Mouse (Mus musculus) splenic B cell, adult 2 months (primary cell): Measurements from ENCODE around the gene Gli1.

Experiments used
- DNase-seq: peaks from one replicate; pipeline ENCODE4 v3.0.0-alpha.2; 2011; ENCODE audit warnings: low read depth, low spot score
- H3K27me3 ChIP-seq: 2 replicates; pipeline ENCODE4 v1.6.1; 2012; ENCODE audit warnings: mild to moderate bottlenecking, low read length, moderate library complexity, mixed read lengths; ENCODE audit not compliant: control insufficient read depth, poor library complexity, insufficient read depth, severe bottlenecking
- H3K36me3 ChIP-seq: 2 replicates; pipeline ENCODE4 v1.6.1; 2012; ENCODE audit warnings: mild to moderate bottlenecking, low read length, moderate library complexity, mixed read lengths; ENCODE audit not compliant: control insufficient read depth, poor library complexity, insufficient read depth, severe bottlenecking

The Gli1 gene

DNA sequence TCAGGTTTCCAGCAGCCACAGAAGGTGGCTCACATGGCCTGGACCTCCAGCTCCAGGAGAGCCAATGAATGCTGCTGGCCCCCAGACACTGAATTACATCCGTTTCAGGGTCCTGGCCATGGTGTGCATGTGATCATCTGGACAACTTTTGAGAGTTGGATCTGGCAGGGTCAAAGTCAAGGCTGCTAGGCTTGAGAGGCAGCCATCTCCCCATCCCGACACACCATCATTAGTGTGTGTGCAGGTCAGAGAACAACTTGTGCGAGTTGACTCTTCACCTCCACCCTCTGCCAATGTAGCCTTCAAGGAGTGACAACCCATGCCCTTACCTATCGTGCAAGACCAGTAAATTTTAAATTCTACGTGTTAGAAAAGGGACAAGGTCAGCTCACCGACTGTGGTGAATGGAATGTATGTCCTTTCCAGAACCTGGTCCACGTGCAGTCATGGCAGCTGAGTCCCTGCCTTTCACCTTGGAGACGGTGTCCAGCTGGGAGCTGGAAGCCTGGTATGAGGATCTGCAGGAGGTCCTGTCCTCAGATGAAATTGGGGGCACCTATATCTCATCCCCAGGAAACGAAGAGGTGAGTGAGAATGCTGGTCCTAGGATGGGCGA, 46.8 kb downstream of the Gli1 start:
- no peak for DNase-seq
- Histone ChIP-seq H3K27me3 (no peaks in the 10 kb centered on the region), H3K36me3 (peaks cover 17% of the 10 kb centered on the region)

DNA sequence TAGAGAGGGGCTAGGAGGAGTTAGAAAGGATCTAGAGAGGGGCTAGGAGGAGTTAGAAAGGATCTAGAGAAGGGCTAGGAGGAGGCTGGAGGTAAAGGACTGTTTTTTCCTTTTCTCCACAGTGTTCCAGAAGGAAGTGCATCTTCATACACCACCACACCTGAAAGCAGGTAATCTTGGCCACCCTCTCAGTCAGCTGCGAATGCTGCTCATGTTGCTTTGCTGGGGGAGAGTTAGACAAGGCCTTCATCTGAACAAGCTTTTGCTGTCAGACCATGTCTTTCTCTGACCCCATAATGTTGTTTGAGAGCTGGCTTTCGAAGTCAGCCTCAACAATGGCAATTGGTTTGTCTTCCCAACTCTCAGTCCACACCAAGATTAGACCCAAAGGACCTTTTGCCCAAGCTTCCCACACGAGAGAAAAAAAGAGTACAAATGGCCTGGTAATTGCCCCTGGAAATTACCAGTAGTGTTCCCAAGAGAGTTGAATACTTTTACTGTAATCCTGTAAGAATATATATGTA, 48.1 kb downstream of the Gli1 start:
- Histone ChIP-seq H3K27me3 (no peaks in the 10 kb centered on the region), H3K36me3 (peaks cover 14% of the 10 kb centered on the region)
- no peak for DNase-seq

DNA sequence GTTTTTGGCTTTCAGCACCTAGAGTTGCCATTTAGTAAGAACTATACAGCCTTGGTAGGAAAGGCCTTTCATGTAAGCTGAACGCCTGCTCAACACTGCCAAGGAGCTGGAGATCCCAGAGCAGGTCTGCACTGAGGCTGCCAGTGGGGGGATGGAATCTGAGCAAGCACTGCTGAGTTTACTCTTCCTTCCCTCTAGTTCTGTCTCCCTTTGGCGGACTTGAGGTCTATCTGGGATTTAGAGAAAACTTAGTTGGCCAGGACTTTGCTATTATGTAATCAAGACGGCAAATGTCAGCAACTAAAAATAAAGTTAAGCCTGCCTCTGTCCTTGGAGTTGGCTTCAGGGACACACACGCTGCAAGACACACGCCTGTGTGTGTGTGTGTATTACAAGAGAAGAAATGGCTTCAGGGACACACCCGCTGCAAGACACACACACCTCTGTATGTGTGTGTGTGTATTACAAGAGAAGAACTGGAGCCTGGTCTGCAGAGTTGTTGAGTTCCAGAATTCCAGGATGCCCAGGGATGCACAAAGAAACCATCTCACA, 48.7 kb downstream of the Gli1 start:
- no peaks in the 10 kb centered on the region for H3K27me3 ChIP-seq
- peaks cover 14% of the 10 kb centered on the region for H3K36me3 ChIP-seq
- no peak for DNase-seq

DNA sequence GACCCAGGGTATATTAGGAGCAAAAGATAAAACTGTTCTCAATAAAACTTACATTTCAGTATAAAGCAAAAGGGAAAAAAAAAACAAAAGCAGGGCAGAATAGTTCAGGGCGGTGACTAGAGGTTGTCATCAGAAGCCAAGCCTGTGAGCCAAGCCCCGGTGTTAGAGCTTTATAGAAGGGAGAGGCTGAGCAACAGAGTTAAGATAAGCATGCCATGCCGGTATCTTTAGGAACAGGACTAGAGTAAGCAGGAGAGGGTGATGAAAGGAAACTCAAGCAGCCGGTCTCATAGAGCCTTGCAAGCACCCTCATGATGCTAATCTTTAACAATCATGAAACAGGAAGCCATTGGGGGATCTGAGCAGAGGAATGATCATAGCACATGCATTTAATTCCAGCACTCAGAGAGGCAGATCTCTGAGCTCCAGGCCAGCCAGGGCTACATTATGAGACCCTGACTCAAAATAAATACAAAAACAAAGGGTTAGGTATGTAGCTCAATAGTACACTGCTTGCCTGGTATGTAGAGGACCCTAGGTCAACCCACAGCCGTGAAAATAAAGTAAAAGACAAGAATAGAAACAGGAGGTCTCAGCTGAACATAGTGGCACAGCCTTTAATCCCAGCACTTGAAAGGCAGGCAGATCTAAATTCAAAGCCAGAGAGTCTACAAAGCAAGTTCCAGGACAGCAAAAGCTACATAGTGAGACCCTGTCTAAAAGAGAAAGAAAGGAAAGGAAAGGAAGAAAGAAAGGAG, 49.7 kb downstream of the Gli1 start:
- Histone ChIP-seq H3K36me3 (peaks cover 7% of the 10 kb centered on the region), H3K27me3 (no peaks in the 10 kb centered on the region)
- DNase-seq = no peak

DNA sequence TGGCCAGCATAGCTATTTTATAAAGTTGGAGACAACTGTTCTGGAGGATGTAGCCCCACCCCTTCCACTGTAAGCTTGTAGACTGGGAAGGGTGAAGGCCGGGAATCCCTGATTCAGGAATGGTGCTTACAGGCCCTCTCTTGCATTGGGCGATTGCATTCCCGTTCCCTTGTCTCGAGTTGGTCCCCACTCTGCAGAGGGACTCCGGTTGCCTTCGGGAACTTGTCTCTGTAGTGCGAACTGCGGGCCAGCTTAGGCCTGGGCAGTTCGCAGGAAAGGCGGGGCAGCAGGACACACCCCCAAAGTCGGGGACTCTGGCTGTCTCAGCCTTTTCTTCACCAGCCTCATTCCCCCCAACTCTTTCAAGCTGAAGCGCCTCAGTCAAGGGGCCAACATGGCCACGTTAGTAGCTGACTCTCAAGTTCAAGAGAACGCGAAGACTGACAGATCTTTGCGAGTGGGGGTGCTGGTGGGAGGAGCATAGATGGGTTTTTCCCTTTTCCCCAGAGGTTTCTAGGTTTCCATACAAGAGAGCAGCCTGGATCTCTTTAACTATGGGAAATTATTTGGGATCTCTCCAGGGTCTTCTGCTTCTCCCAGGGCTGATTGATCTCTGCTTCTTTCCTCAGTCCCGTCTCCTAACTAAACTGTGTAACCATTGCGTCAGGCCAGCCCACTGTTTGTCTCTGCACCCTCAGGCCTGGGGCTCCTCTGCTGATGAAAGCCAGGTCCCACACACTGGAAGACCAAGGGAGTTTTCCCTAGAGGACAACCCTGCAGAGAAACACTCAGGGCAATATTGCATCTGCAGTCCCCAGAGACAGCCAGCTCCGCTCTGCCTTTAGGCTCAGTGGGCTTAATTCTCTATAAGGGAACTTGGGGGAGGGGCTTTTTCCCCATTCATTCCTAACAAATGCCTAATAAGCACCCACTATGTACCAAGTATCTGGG, 50.6 kb downstream of the Gli1 start:
- peak; percentile 69 for DNase-seq
- Histone ChIP-seq H3K27me3 (no peaks in the 10 kb centered on the region), H3K36me3 (peaks cover 7% of the 10 kb centered on the region)

DNA sequence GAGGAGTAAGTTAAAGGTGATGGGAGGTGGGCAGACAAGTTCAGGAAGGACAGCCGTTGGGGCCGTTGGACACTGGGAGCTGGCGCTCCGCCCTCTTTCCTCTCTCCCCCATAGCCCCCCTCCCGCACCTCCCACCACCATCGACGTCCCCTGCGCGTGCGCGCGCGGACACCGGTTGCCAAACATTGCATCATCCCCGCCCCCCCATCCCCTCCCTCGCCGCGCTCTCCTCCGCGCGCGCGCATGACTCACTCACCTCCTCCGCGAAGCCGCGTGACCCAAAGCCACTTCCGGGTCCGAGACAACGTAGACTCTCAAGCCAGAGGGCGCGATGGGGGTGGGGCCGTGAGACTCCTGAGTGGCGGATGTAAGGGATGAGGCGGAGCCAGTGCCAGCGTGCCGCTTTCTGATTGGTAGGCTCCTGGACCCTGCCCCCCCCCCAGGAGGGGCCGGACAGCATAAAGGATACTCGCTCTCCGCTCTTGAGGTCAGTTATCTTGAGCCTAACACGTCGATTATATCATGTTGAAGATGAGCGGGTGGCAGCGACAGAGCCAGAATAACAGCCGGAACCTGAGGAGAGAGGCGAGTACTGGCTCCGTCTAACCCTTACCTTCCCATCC, 51.4 kb downstream of the Gli1 start:
- Histone ChIP-seq H3K27me3 (no peaks in the 10 kb centered on the region), H3K36me3 (peaks cover 3% of the 10 kb centered on the region)
- DNase-seq = peak; percentile 100

DNA sequence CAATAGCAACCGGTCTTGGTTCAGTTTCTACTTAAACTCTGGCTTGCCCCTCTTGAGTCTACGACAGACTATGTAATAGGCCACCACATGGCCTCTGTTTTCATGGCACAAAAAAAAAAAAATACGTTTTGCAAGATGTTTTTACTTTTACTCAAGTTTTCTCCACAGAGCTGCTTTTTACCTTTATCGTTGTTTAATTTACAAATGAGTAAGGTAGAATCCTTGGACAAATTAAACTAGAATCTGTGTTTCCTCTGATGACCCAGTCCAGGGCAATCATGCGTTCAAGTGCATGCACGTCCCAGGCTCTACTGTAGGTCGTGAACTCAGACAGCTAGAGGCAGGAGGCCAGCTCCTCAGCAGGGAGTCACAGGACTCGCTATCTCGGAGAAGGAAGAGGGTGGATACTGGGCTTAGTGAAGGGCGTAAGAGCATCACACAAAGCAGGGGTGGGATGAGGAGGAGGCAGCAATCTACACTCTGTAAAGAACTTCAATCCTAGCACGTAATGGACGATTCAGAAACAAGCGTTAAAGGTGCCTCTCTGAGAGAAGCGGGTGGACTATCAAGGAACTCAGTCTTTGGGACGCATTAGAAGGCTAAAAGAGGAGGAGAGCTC, 52.1 kb downstream of the Gli1 start:
- H3K27me3 ChIP-seq = no peaks in the 10 kb centered on the region
- peak; percentile 80 for DNase-seq
- peaks cover 4% of the 10 kb centered on the region for H3K36me3 ChIP-seq

DNA sequence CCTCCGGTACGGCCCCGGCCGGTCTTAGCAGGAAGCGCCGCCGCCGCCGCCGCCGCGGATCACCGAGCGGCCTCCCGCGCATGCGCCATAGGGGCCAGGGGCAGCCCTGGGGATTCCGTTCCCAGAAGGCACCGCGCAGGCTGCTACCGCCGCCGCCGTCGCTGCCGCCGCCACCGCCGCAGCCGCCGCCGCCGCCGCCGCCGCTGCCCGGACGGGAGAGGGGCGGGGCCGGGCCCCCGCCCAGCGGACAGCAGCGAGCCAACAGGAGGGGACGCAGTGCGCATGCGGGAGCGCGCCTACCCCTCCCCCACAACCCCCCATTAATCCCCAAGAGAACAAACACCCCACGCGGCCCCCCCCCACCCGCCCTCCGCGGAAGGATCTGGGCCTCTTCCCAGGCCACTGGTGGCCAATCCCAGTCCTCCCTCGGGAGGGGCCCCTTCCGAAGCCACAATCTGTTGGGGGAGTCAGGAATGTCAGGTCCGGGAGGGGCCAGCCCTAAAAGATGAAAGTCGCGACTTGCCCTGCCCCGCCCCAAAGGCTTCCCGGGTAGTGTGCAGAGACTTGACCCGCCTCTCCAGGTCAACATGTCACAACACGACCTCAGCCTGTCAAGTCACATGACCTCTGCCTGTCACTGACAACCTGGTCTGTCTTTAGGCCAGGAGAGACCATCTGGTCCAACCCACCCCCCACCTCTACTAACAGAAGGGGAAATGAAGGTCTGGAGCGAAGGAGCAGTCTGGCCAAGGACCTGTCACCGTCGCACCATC, 52.8 kb downstream of the Gli1 start, which contains the start of gene Mbd6:
TSS of gene Mbd6 (minus strand) at position 219 of the 773 bp plus-strand sequence.
- peaks cover 4% of the 10 kb centered on the region for H3K36me3 ChIP-seq
- H3K27me3 ChIP-seq = no peaks in the 10 kb centered on the region
- DNase-seq = peak; percentile 95

DNA sequence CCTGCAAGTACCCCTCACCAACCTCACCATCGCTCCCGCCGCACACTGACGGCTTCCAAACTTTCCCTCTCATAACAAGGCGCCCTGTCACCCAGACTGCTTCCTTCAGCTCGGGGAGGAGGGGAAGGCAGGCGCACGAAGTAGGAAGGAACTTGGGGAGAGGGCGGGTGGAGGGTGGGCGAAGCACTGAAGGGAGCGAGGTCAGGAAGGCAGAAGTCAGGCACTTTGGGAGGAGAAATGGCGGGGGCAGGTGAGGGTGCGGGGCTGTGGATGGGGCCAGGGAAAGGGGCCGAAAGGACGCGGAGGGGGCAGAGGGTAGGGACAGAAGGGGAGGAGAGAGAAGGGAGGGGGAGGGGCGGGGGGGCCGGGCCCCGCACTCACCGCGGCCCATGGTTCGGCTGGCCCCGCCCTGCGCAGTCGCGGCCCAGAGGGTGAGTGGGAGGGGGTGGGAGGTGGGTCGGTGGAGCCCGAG, 53.4 kb downstream of the Gli1 start:
- Histone ChIP-seq H3K27me3 (no peaks in the 10 kb centered on the region), H3K36me3 (peaks cover 7% of the 10 kb centered on the region)
- DNase-seq = no peak

DNA sequence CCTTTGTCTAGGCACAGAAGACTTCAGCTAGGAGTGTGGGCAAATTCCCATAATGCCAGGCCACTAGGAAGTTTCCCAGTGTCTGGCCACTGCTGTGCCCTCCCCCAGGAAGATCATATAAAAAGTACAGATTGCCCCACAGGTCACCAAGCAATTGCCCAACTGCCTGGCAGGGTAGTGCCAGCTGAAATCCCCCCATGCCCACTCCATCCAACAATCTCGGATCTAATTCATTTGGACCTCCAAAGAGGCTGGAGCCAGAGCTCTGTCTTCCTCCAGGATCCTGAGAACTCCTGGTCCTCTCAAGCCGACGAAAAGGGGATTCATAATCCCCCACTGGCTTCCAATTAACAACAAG, 53.9 kb downstream of the Gli1 start:
- no peaks in the 10 kb centered on the region for H3K27me3 ChIP-seq
- H3K36me3 ChIP-seq = peaks cover 11% of the 10 kb centered on the region
- DNase-seq = no peak

DNA sequence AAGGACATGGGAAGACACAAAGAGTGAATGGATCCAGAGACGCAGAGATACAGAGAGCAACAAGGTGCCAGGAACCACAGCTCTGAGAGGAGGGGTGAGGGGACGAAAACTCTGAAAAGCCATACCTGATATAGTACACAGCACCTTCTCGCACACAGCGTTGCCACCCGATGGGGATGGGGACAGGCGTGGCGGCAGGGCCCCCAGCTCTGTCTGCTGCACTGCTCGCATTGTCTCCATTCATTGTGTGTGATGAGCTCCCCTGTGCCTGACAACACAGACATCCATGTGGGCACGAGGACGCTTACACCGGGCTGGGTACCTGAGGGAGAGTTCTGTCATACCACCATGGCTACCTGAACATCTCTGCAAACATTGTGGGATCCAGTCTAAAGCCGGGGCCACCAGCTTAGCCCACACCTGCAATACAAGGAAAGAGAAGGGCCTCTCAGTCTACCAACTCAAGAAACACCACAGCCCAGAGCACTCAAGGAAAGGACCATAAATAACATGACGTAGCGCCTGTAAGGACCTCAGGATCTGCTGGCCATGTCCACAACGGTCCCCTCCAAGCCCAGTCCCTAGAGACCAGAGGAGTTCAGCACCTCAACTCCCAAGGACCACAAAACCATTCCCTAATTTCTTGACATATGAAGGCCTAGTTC, 54.4 kb downstream of the Gli1 start:
- DNase-seq = no peak
- Histone ChIP-seq H3K36me3 (peaks cover 16% of the 10 kb centered on the region), H3K27me3 (no peaks in the 10 kb centered on the region)

DNA sequence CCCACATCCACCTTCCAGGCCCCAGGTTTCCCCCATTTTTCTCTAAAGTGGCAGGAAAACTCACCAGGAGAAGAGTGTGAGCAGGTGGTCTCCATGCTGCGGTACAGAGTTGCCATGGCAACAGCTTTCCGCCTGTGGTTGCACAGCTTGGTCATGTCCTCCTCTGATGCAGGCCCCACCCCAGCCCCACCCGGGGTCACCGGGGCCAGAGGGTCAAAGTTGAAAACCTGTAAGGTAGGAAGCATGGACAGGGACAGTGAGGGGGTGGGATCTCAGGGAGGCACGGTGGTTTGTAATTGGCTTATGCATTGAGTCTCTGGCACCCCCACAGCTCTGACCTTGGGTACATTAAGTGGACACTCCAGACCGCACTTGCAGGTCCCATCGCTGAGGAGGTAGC, 55.0 kb downstream of the Gli1 start:
- no peak for DNase-seq
- H3K36me3 ChIP-seq = peaks cover 20% of the 10 kb centered on the region
- no peaks in the 10 kb centered on the region for H3K27me3 ChIP-seq

DNA sequence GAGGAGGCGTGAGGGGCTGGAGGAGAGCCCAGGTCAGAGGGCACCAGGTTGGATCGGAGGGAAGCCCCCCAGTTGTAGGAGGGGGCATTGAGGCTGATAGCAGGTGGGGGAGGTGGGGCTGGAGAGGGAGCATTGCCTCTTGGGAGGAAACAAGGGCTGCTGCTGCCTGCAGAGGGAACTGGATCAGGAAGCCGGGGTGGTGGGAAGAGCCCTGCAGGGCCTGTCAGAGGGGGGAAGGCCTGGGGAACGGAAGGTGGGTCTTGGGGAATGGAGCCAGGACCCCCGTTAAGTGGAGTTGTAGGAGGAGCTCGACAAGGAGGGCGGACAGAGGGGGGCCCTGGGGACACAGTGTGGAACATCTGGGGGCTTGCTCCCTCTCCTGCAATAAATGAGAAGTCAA, 55.6 kb downstream of the Gli1 start:
- peaks cover 24% of the 10 kb centered on the region for H3K36me3 ChIP-seq
- H3K27me3 ChIP-seq = no peaks in the 10 kb centered on the region
- no peak for DNase-seq
